ENCODE assay signal across 10 mouse cellular contexts in genomic region chr2:26907109-26907508, GRCm38 (mm10). TPM values are rescaled to one million over a fixed set of nuclear protein-coding genes. Genes with fewer than 3 reads are reported as not detected.
DNase-seq lines count a peak whose midpoint lies in the region; ATAC-seq and TF ChIP-seq lines count a peak whose summit lies in the region.
"Had no signal": no experiment of that assay in that cellular context is flagged by ENCODE, and none has a peak within 500 bp of the region (broad histone marks: within the 10 kb centered on the region; RNA-seq: fewer than 3 reads in every experiment).

No protein-coding gene starts in this region.

- H3K36me3 ChIP-seq in limb, embryonic 11.5 days (ENCODE audit: control insufficient read depth, insufficient read depth, low read length), result peaks cover 20% of the 10 kb centered on the region
- peaks cover 62% of the 10 kb centered on the region for H3K36me3 ChIP-seq in limb, embryonic 10.5 days
- H3K36me3 ChIP-seq in liver, embryonic 13.5 days, result peaks cover 61% of the 10 kb centered on the region

- peak; percentile 92 for TF ChIP-seq CTCF in bone marrow, adult 2 months (IDR thresholded peaks at IDR 0.05; ENCODE audit: control insufficient read depth, insufficient read depth, low read length)

- no peak overlapping the region for H3K4me2 ChIP-seq in limb, embryonic 11.5 days (ENCODE audit: low read depth, severe bottlenecking)
- H3K4me2 ChIP-seq in liver, embryonic 13.5 days, result no peak overlapping the region
- H3K4me2 ChIP-seq: heart, embryonic 13.5 days had no signal

- 67% methylated on average over 4 of the region's 4 CpGs for WGBS in limb, embryonic 11.5 days
- 68% methylated on average over 4 of the region's 4 CpGs for WGBS in limb, embryonic 10.5 days
- whole genome bisulfite sequencing in bone marrow, adult 2 months, result 39% methylated on average over 4 of the region's 4 CpGs
- 45% methylated on average over 4 of the region's 4 CpGs for WGBS in liver, embryonic 13.5 days (ENCODE audit: insufficient replicate concordance)

- H3K4me1 ChIP-seq in limb, embryonic 11.5 days (ENCODE audit: control insufficient read depth, insufficient read depth, low read length), result peaks cover 21% of the 10 kb centered on the region
- H3K4me1 ChIP-seq in limb, embryonic 10.5 days, result peaks cover 35% of the 10 kb centered on the region
- peaks cover 5% of the 10 kb centered on the region; the same call in 1 of the 2 replicates for H3K4me1 ChIP-seq in bone marrow, adult 2 months (ENCODE audit: control insufficient read depth, insufficient read depth, low read length)
- peaks cover 55% of the 10 kb centered on the region for H3K4me1 ChIP-seq in liver, embryonic 13.5 days (replicated peaks)

- H3K27ac ChIP-seq in limb, embryonic 11.5 days (replicated peaks; ENCODE audit: low read depth, low read length), result no peak overlapping the region
- no peak overlapping the region for H3K27ac ChIP-seq in limb, embryonic 10.5 days
- H3K27ac ChIP-seq in bone marrow, adult 2 months (ENCODE audit: control insufficient read depth, insufficient read depth, low read depth, low read length, poor library complexity), result no peak overlapping the region
- no peak overlapping the region for H3K27ac ChIP-seq in liver, embryonic 13.5 days
- H3K27ac ChIP-seq: heart, embryonic 13.5 days had no signal

- peak; percentile 46 for DNase-seq in cerebellum, adult 9-10 months
- DNase-seq in cerebellum, adult 11 months, result no peak
- DNase-seq in limb, embryonic 11.5 days (ENCODE audit: low spot score), result peak; percentile 58
- DNase-seq in limb, embryonic 10.5 days (ENCODE audit: low spot score), result no peak
- DNase-seq in liver, embryonic 13.5 days, result peak; percentile 37
- DNase-seq in thymus, postnatal 4 days, result peak; percentile 69
- DNase-seq in right cerebral cortex, adult 18-20 months, result no peak

- no peak for TF ChIP-seq POLR2A in bone marrow, adult 2 months (IDR thresholded peaks at IDR 0.05; ENCODE audit: borderline replicate concordance, control insufficient read depth, low read depth, low read length)

- no peaks in the 10 kb centered on the region for H3K9me3 ChIP-seq in limb, embryonic 11.5 days (ENCODE audit: control insufficient read depth, low read length)
- H3K9me3 ChIP-seq in limb, embryonic 10.5 days (replicated peaks), result no peaks in the 10 kb centered on the region
- H3K9me3 ChIP-seq in liver, embryonic 13.5 days (replicated peaks), result no peaks in the 10 kb centered on the region
- H3K9me3 ChIP-seq: heart, embryonic 13.5 days had no signal

- H3K9ac ChIP-seq in limb, embryonic 11.5 days (ENCODE audit: low read length), result no peak overlapping the region
- H3K9ac ChIP-seq in liver, embryonic 13.5 days, result no peak overlapping the region
- H3K9ac ChIP-seq: heart, embryonic 13.5 days had no signal

- H3K27me3 ChIP-seq in limb, embryonic 11.5 days (ENCODE audit: control insufficient read depth, insufficient read depth, low read length), result no peaks in the 10 kb centered on the region
- H3K27me3 ChIP-seq in limb, embryonic 10.5 days (ENCODE audit: low read depth, poor library complexity, severe bottlenecking), result no peaks in the 10 kb centered on the region
- no peaks in the 10 kb centered on the region for H3K27me3 ChIP-seq in liver, embryonic 13.5 days
- H3K27me3 ChIP-seq: heart, embryonic 13.5 days; Patski had no signal

- ATAC-seq in limb, embryonic 11.5 days (ENCODE audit: insufficient number of reproducible peaks, low FRiP score, low TSS enrichment, low read depth), result no peak
- no peak for ATAC-seq in liver, embryonic 13.5 days (ENCODE audit: low read depth)
- ATAC-seq: Patski had no signal

- H3K4me3 ChIP-seq in limb, embryonic 11.5 days (ENCODE audit: low read depth, low read length), result no peak overlapping the region
- H3K4me3 ChIP-seq in limb, embryonic 10.5 days, result no peak overlapping the region
- H3K4me3 ChIP-seq in bone marrow, adult 2 months (replicated peaks; ENCODE audit: control insufficient read depth, low read depth, low read length), result no peak overlapping the region
- H3K4me3 ChIP-seq in liver, embryonic 13.5 days (replicated peaks), result no peak overlapping the region
- H3K4me3 ChIP-seq: heart, embryonic 13.5 days had no signal

RNA-seq across cellular contexts. Expression of gene Med22, which starts 3.4 kb away (rescaled TPM):
- polyA plus RNA-seq in limb, embryonic 11.5 days (2014; fragmentation: Nextera tagmentation; extraction: Ambion mirVana), result 46.7 and 50.7 TPM in 2 replicates
- 79.3 and 82.8 TPM in 2 replicates for polyA plus RNA-seq in limb, embryonic 10.5 days (2016; fragmentation: Nextera tagmentation; extraction: Ambion mirVana)
- polyA plus RNA-seq in bone marrow, adult 2 months (2011; ENCODE audit: insufficient read depth, insufficient read length, low replicate concordance, missing spikeins), result 13.0 and 13.1 TPM in 2 replicates
- polyA plus RNA-seq in liver, embryonic 13.5 days (2015; fragmentation: Nextera tagmentation; extraction: Ambion mirVana), result 24.6 and 25.9 TPM in 2 replicates

RNA-seq across cellular contexts. Expression of gene Rpl7a, which starts 3.5 kb away (rescaled TPM):
- 757 and 772 TPM in 2 replicates for polyA plus RNA-seq in limb, embryonic 11.5 days (2014; fragmentation: Nextera tagmentation; extraction: Ambion mirVana)
- polyA plus RNA-seq in limb, embryonic 10.5 days (2016; fragmentation: Nextera tagmentation; extraction: Ambion mirVana), result 702 and 807 TPM in 2 replicates
- polyA plus RNA-seq in bone marrow, adult 2 months (2011; ENCODE audit: insufficient read depth, insufficient read length, low replicate concordance, missing spikeins), result 161 and 199 TPM in 2 replicates
- polyA plus RNA-seq in liver, embryonic 13.5 days (2015; fragmentation: Nextera tagmentation; extraction: Ambion mirVana), result 557 and 577 TPM in 2 replicates

RNA-seq across cellular contexts. Expression of gene Surf6, which starts 4.4 kb away (rescaled TPM):
- polyA plus RNA-seq in limb, embryonic 11.5 days (2014; fragmentation: Nextera tagmentation; extraction: Ambion mirVana), result 15.2 and 16.9 TPM in 2 replicates
- polyA plus RNA-seq in limb, embryonic 10.5 days (2016; fragmentation: Nextera tagmentation; extraction: Ambion mirVana), result 42.1 and 43.0 TPM in 2 replicates
- 7.5 and 23.5 TPM in 2 replicates for polyA plus RNA-seq in bone marrow, adult 2 months (2011; ENCODE audit: insufficient read depth, insufficient read length, low replicate concordance, missing spikeins)
- polyA plus RNA-seq in liver, embryonic 13.5 days (2015; fragmentation: Nextera tagmentation; extraction: Ambion mirVana), result 14.8 and 17.8 TPM in 2 replicates

RNA-seq across cellular contexts. Expression of gene Surf2, which starts 9.1 kb away (rescaled TPM):
- polyA plus RNA-seq in limb, embryonic 11.5 days (2014; fragmentation: Nextera tagmentation; extraction: Ambion mirVana), result 42.2 and 45.1 TPM in 2 replicates
- 50.6 and 60.5 TPM in 2 replicates for polyA plus RNA-seq in limb, embryonic 10.5 days (2016; fragmentation: Nextera tagmentation; extraction: Ambion mirVana)
- 17.7 and 36.9 TPM in 2 replicates for polyA plus RNA-seq in bone marrow, adult 2 months (2011; ENCODE audit: insufficient read depth, insufficient read length, low replicate concordance, missing spikeins)
- 36.6 and 41.6 TPM in 2 replicates for polyA plus RNA-seq in liver, embryonic 13.5 days (2015; fragmentation: Nextera tagmentation; extraction: Ambion mirVana)

RNA-seq across cellular contexts. Expression of gene Surf1, which starts 9.2 kb away (rescaled TPM):
- polyA plus RNA-seq in limb, embryonic 11.5 days (2014; fragmentation: Nextera tagmentation; extraction: Ambion mirVana), result 45.0 and 47.8 TPM in 2 replicates
- polyA plus RNA-seq in limb, embryonic 10.5 days (2016; fragmentation: Nextera tagmentation; extraction: Ambion mirVana), result 44.0 and 50.3 TPM in 2 replicates
- 32.1 and 58.4 TPM in 2 replicates for polyA plus RNA-seq in bone marrow, adult 2 months (2011; ENCODE audit: insufficient read depth, insufficient read length, low replicate concordance, missing spikeins)
- 39.7 and 43.6 TPM in 2 replicates for polyA plus RNA-seq in liver, embryonic 13.5 days (2015; fragmentation: Nextera tagmentation; extraction: Ambion mirVana)

Comparison
In these comparisons a context has a peak if more than half of its experiments do, and no peak if none do; other contexts are left out.
1. DNase-seq: peak in cerebellum, adult 9-10 months (single experiment), limb, embryonic 11.5 days (single experiment), liver, embryonic 13.5 days (single experiment) and thymus, postnatal 4 days (single experiment); none in cerebellum, adult 11 months (single experiment), limb, embryonic 10.5 days (single experiment) and right cerebral cortex, adult 18-20 months (single experiment).